Mouse (Mus musculus) intestine, embryonic 16.5 days (tissue): ENCODE results near the gene Golga7b. TPM values are rescaled to one million over a fixed set of nuclear protein-coding genes. Genes with fewer than 3 reads are reported as not detected.

Experiments used
- ATAC-seq: fragments of 200-750 bp; cut with Nextera tagmentation; 2 replicates; pipeline ENCODE4 v1.8.0; 2017; ENCODE audit warnings: moderate TSS enrichment, moderate library complexity
- H3K27ac ChIP-seq: fragments of 300-500 bp; sonication (generic); 2 replicates; pipeline ENCODE4 v1.5.1; 2014; ENCODE audit warnings: mild to moderate bottlenecking, low read length
- H3K27me3 ChIP-seq: fragments of 300-500 bp; sonication (generic); replicated peaks from 2 replicates; pipeline ENCODE4 v1.6.1; 2014; ENCODE audit warnings: low read length, control low read depth, mixed read lengths; ENCODE audit not compliant: control insufficient read depth, insufficient read depth
- H3K36me3 ChIP-seq: fragments of 300-500 bp; sonication (generic); 2 replicates; pipeline ENCODE4 v1.6.1; 2014; ENCODE audit warnings: low read length, control low read depth; ENCODE audit not compliant: control insufficient read depth, insufficient read depth
- H3K4me1 ChIP-seq: fragments of 300-500 bp; sonication (generic); 2 replicates; pipeline ENCODE4 v1.6.1; 2014; ENCODE audit warnings: low read length, control low read depth, mixed read lengths; ENCODE audit not compliant: control insufficient read depth, insufficient read depth
- H3K4me2 ChIP-seq: fragments of 300-500 bp; sonication (generic); 2 replicates; pipeline ENCODE4 v1.6.1; 2014; ENCODE audit warnings: low read depth, low read length, control low read depth
- H3K4me3 ChIP-seq: fragments of 300-500 bp; sonication (generic); 2 replicates; pipeline ENCODE4 v1.5.1; 2014; ENCODE audit warnings: mild to moderate bottlenecking, low read length
- H3K9ac ChIP-seq: fragments of 300-500 bp; sonication (generic); 2 replicates; pipeline ENCODE4 v1.6.1; 2014; ENCODE audit warnings: low read depth, low read length
- H3K9me3 ChIP-seq: fragments of 300-500 bp; sonication (generic); 2 replicates; pipeline ENCODE4 v1.6.1; 2016; ENCODE audit warnings: low read length, control low read depth; ENCODE audit not compliant: control insufficient read depth
- WGBS: fragments of 180-500 bp; shearing (Covaris S2); extraction: QIAGEN DNeasy Blood & Tissue Kit; methylation state at CpG from one replicate; pipeline ENCODE4 v1.1.7; 2014; 5-methylcytosine and 5-hydroxymethylcytosine counted together
- polyA plus RNA-seq: library from polyadenylated mRNA; unstranded; fragments of >200 nt; fragmentation: Nextera tagmentation; extraction: Ambion mirVana; gene quantifications from 2 replicates; pipeline ENCODE4 v1.2.1, GENCODE M21; 2015

The Golga7b gene
- polyA plus RNA-seq, 1 experiment from 2014 or later = 1.2 TPM

GRCm38 (mm10) chr19:42307019-42307418, 59.6 kb downstream of the Golga7b start:
- Histone ChIP-seq H3K4me1 (peaks cover 7% of the 10 kb centered on the region; the same call in 1 of the 2 replicates), H3K27me3 (no peaks in the 10 kb centered on the region), H3K9ac (no peak overlapping the region), H3K9me3 (no peaks in the 10 kb centered on the region), H3K4me3 (no peak overlapping the region), H3K4me2 (no peak overlapping the region), H3K36me3 (no peaks in the 10 kb centered on the region), H3K27ac (no peak overlapping the region)
- ATAC-seq = peak; percentile 36; the same call in 1 of the 2 replicates
- 8% methylated on average over 8 of the region's 8 CpGs for WGBS

- H3K36me3 ChIP-seq = no peaks in the 10 kb centered on the region
- no peak overlapping the region for H3K9ac ChIP-seq
- no peaks in the 10 kb centered on the region for H3K27me3 ChIP-seq
- no peak overlapping the region for H3K27ac ChIP-seq
- peaks cover 7% of the 10 kb centered on the region; the same call in 1 of the 2 replicates for H3K4me1 ChIP-seq
- ATAC-seq = no peak
- 81% methylated on average over 12 of the region's 12 CpGs for WGBS
- H3K4me2 ChIP-seq = no peak overlapping the region
- no peaks in the 10 kb centered on the region for H3K9me3 ChIP-seq
- no peak overlapping the region for H3K4me3 ChIP-seq
Observed at GRCm38 (mm10) chr19:42308931-42309330, 61.6 kb downstream of the Golga7b start.

- no peaks in the 10 kb centered on the region for H3K9me3 ChIP-seq
- H3K4me1 ChIP-seq = peaks cover 10% of the 10 kb centered on the region; the same call in 1 of the 2 replicates
- H3K36me3 ChIP-seq = no peaks in the 10 kb centered on the region
- H3K9ac ChIP-seq = no peak overlapping the region
- no peak overlapping the region for H3K27ac ChIP-seq
- no peak for ATAC-seq
- H3K27me3 ChIP-seq = no peaks in the 10 kb centered on the region
- WGBS = 37% methylated on average over 2 of the region's 2 CpGs
- no peak overlapping the region for H3K4me2 ChIP-seq
- H3K4me3 ChIP-seq = no peak overlapping the region
Observed at GRCm38 (mm10) chr19:42311332-42311731, 64.0 kb downstream of the Golga7b start.

GRCm38 (mm10) chr19:42312191-42312590, 64.8 kb downstream of the Golga7b start:
- H3K4me3 ChIP-seq = no peak overlapping the region
- WGBS = 72% methylated on average over 3 of the region's 3 CpGs
- no peaks in the 10 kb centered on the region for H3K9me3 ChIP-seq
- 0 out of 2 replicates have a peak, but pooled peaks cover 6% of the 10 kb centered on the region for H3K4me1 ChIP-seq
- no peaks in the 10 kb centered on the region for H3K36me3 ChIP-seq
- no peak overlapping the region for H3K4me2 ChIP-seq
- no peak overlapping the region for H3K27ac ChIP-seq
- ATAC-seq = no peak
- no peaks in the 10 kb centered on the region for H3K27me3 ChIP-seq
- H3K9ac ChIP-seq = no peak overlapping the region

GRCm38 (mm10) chr19:42315070-42315679, 67.8 kb downstream of the Golga7b start:
- Histone ChIP-seq H3K27me3 (peaks cover 7% of the 10 kb centered on the region; the same call in 1 of the 2 replicates), H3K4me3 (no peak overlapping the region), H3K9ac (no peak overlapping the region), H3K9me3 (no peaks in the 10 kb centered on the region), H3K27ac (no peak overlapping the region), H3K4me2 (no peak overlapping the region), H3K4me1 (0 out of 2 replicates have a peak, but pooled peaks cover 6% of the 10 kb centered on the region), H3K36me3 (no peaks in the 10 kb centered on the region)
- 60% methylated on average over 6 of the region's 6 CpGs for WGBS
- no peak for ATAC-seq

GRCm38 (mm10) chr19:42315914-42316313, 68.5 kb downstream of the Golga7b start:
- H3K4me1 ChIP-seq = 0 out of 2 replicates have a peak, but pooled peaks cover 6% of the 10 kb centered on the region
- no peak overlapping the region for H3K27ac ChIP-seq
- H3K27me3 ChIP-seq = peaks cover 7% of the 10 kb centered on the region; the same call in 1 of the 2 replicates
- no peak overlapping the region for H3K4me3 ChIP-seq
- no peaks in the 10 kb centered on the region for H3K9me3 ChIP-seq
- WGBS = 0% methylated on average over 1 of the region's 1 CpGs
- no peak overlapping the region for H3K4me2 ChIP-seq
- no peak overlapping the region for H3K9ac ChIP-seq
- no peaks in the 10 kb centered on the region for H3K36me3 ChIP-seq
- ATAC-seq = peak; percentile 53; the same call in 1 of the 2 replicates

GRCm38 (mm10) chr19:42316525-42316924, 69.2 kb downstream of the Golga7b start:
- peaks cover 7% of the 10 kb centered on the region; the same call in 1 of the 2 replicates for H3K27me3 ChIP-seq
- H3K9me3 ChIP-seq = no peaks in the 10 kb centered on the region
- 84% methylated on average over 2 of the region's 2 CpGs for WGBS
- no peak overlapping the region for H3K9ac ChIP-seq
- H3K4me2 ChIP-seq = no peak overlapping the region
- no peak overlapping the region for H3K4me3 ChIP-seq
- 0 out of 2 replicates have a peak, but pooled peaks cover 6% of the 10 kb centered on the region for H3K4me1 ChIP-seq
- H3K36me3 ChIP-seq = no peaks in the 10 kb centered on the region
- H3K27ac ChIP-seq = no peak overlapping the region
- no peak for ATAC-seq

GRCm38 (mm10) chr19:42316998-42317397, 69.6 kb downstream of the Golga7b start:
- Histone ChIP-seq H3K4me1 (0 out of 2 replicates have a peak, but pooled peaks cover 6% of the 10 kb centered on the region), H3K4me3 (no peak overlapping the region), H3K4me2 (no peak overlapping the region), H3K9me3 (no peaks in the 10 kb centered on the region), H3K27me3 (peaks cover 7% of the 10 kb centered on the region; the same call in 1 of the 2 replicates), H3K36me3 (no peaks in the 10 kb centered on the region), H3K27ac (no peak overlapping the region), H3K9ac (no peak overlapping the region)
- WGBS = 62% methylated on average over 8 of the region's 8 CpGs
- ATAC-seq = no peak

GRCm38 (mm10) chr19:42317648-42318425, 70.5 kb downstream of the Golga7b start:
- Histone ChIP-seq H3K9ac (no peak overlapping the region), H3K9me3 (no peaks in the 10 kb centered on the region), H3K36me3 (no peaks in the 10 kb centered on the region), H3K4me3 (no peak overlapping the region), H3K27ac (no peak overlapping the region), H3K4me1 (0 out of 2 replicates have a peak, but pooled peaks cover 6% of the 10 kb centered on the region), H3K4me2 (no peak overlapping the region), H3K27me3 (peaks cover 7% of the 10 kb centered on the region; the same call in 1 of the 2 replicates)
- WGBS = 54% methylated on average over 18 of the region's 18 CpGs
- no peak for ATAC-seq
